Mouse (Mus musculus) heart, embryonic 14.5 days (tissue): Measurements from ENCODE around the gene Rasal2. TPM values are rescaled to one million over a fixed set of nuclear protein-coding genes. Genes with fewer than 3 reads are reported as not detected.

Experiments used
- ATAC-seq: fragments of 200-750 bp; cut with Nextera tagmentation; 2 replicates; pipeline ENCODE4 v1.8.0; 2017; ENCODE audit warnings: low read depth, moderate TSS enrichment; ENCODE audit not compliant: insufficient number of reproducible peaks, insufficient read depth, low FRiP score
- H3K27ac ChIP-seq, 2 experiments: fragments of 200-500 bp in 1 of 2; fragments of 300-500 bp in 1 of 2; sonication (generic) in 1 of 2; replicated peaks in 1 of 2; 2 replicates each; pipeline ENCODE4 v1.5.1; 2012 to 2014; ENCODE audit warnings: low read depth in 2 of 2, low read length in 2 of 2, control low read depth in 1 of 2, mild to moderate bottlenecking in 1 of 2, mixed read lengths in 1 of 2; ENCODE audit not compliant: control insufficient read depth in 1 of 2, insufficient read depth in 1 of 2
- H3K27me3 ChIP-seq: fragments of 300-500 bp; sonication (generic); 2 replicates; pipeline ENCODE4 v1.6.1; 2014; ENCODE audit warnings: mild to moderate bottlenecking, low read length, control low read depth; ENCODE audit not compliant: control insufficient read depth, insufficient read depth
- H3K36me3 ChIP-seq: fragments of 300-500 bp; sonication (generic); 2 replicates; pipeline ENCODE4 v1.6.1; 2014; ENCODE audit warnings: mild to moderate bottlenecking, control low read depth, low read length, mixed read lengths; ENCODE audit not compliant: control insufficient read depth, insufficient read depth
- H3K4me1 ChIP-seq, 2 experiments: fragments of 200-500 bp in 1 of 2; fragments of 300-500 bp in 1 of 2; sonication (generic) in 1 of 2; 2 replicates each; pipeline ENCODE4 v1.6.1; 2012 to 2014; ENCODE audit warnings: low read length in 2 of 2, control low read depth in 1 of 2, mixed read lengths in 1 of 2; ENCODE audit not compliant: control insufficient read depth in 2 of 2, insufficient read depth in 2 of 2
- H3K4me2 ChIP-seq: fragments of 300-500 bp; sonication (generic); 2 replicates; pipeline ENCODE4 v1.6.1; 2014; ENCODE audit warnings: mild to moderate bottlenecking, low read length
- H3K4me3 ChIP-seq, 2 experiments: fragments of 200-500 bp in 1 of 2; fragments of 300-500 bp in 1 of 2; sonication (generic) in 1 of 2; 2 replicates each; pipeline ENCODE4 v1.5.1; 2012 to 2014; ENCODE audit warnings: low read length in 2 of 2, mild to moderate bottlenecking in 2 of 2, control low read depth in 1 of 2, low read depth in 1 of 2, moderate library complexity in 1 of 2; ENCODE audit not compliant: control insufficient read depth in 1 of 2, insufficient read depth in 1 of 2
- H3K9ac ChIP-seq: fragments of 300-500 bp; sonication (generic); 2 replicates; pipeline ENCODE4 v1.6.1; 2014; ENCODE audit warnings: mild to moderate bottlenecking, low read length
- H3K9me3 ChIP-seq: fragments of 300-500 bp; sonication (generic); 2 replicates; pipeline ENCODE4 v1.6.1; 2016; ENCODE audit warnings: low read length, control low read depth; ENCODE audit not compliant: control insufficient read depth
- WGBS: fragments of 180-500 bp; shearing (Covaris S2); extraction: QIAGEN DNeasy Blood & Tissue Kit; methylation state at CpG from one replicate; pipeline ENCODE4 v1.1.7; 2014; 5-methylcytosine and 5-hydroxymethylcytosine counted together
- polyA plus RNA-seq: library from polyadenylated mRNA; unstranded; fragments of >200 nt; fragmentation: Nextera tagmentation; extraction: Ambion mirVana; gene quantifications from 2 replicates; pipeline ENCODE4 v1.2.1, GENCODE M21; 2014

Gene Rasal2
- polyA plus RNA-seq, 1 experiment from 2014 or later, result 24.8 TPM

GRCm38 (mm10) chr1:157178988-157179764, 233.2 kb downstream of the Rasal2 start:
- 25% methylated on average over 9 of the region's 9 CpGs for WGBS
- Histone ChIP-seq H3K4me3 (peak overlapping the region; percentile 13 to 23; a peak in 3 of 4 replicates), H3K27me3 (no peaks in the 10 kb centered on the region), H3K36me3 (peaks cover 8% of the 10 kb centered on the region), H3K27ac (peak overlapping the region; percentile 78 to 83), H3K4me1 (peaks cover 5 to 31% of the 10 kb centered on the region in 2 experiments), H3K9ac (peak overlapping the region; percentile 46), H3K9me3 (no peaks in the 10 kb centered on the region), H3K4me2 (peak overlapping the region; percentile 52)
- ATAC-seq, result no peak

- Histone ChIP-seq H3K27ac (no peak overlapping the region), H3K4me1 (no peaks in the 10 kb centered on the region), H3K27me3 (no peaks in the 10 kb centered on the region), H3K9me3 (no peaks in the 10 kb centered on the region), H3K4me3 (no peak overlapping the region), H3K9ac (no peak overlapping the region), H3K4me2 (no peak overlapping the region), H3K36me3 (peaks cover 13% of the 10 kb centered on the region)
- no peak for ATAC-seq
- WGBS, result 89% methylated on average over 8 of the region's 8 CpGs
Measured at GRCm38 (mm10) chr1:157169292-157169691, 243.1 kb downstream of the Rasal2 start.

GRCm38 (mm10) chr1:157168891-157169290, 243.5 kb downstream of the Rasal2 start:
- Histone ChIP-seq H3K4me2 (no peak overlapping the region), H3K36me3 (peaks cover 17% of the 10 kb centered on the region), H3K27ac (no peak overlapping the region), H3K4me3 (no peak overlapping the region), H3K9ac (no peak overlapping the region), H3K9me3 (no peaks in the 10 kb centered on the region), H3K4me1 (no peaks in the 10 kb centered on the region), H3K27me3 (no peaks in the 10 kb centered on the region)
- WGBS, result 85% methylated on average over 7 of the region's 7 CpGs
- no peak for ATAC-seq

- no peak overlapping the region for H3K27ac ChIP-seq
- 0 out of 4 replicates have a peak, but pooled peaks cover 0 to 2% of the 10 kb centered on the region in 2 experiments for H3K4me1 ChIP-seq
- H3K4me3 ChIP-seq, result no peak overlapping the region
- no peaks in the 10 kb centered on the region for H3K9me3 ChIP-seq
- no peak for ATAC-seq
- no peaks in the 10 kb centered on the region for H3K27me3 ChIP-seq
- H3K9ac ChIP-seq, result no peak overlapping the region
- H3K4me2 ChIP-seq, result no peak overlapping the region
- H3K36me3 ChIP-seq, result peaks cover 28% of the 10 kb centered on the region
Measured at GRCm38 (mm10) chr1:157153781-157154180, 258.6 kb downstream of the Rasal2 start.

GRCm38 (mm10) chr1:157150107-157150506, 262.3 kb downstream of the Rasal2 start:
- H3K9me3 ChIP-seq, result no peaks in the 10 kb centered on the region
- H3K4me1 ChIP-seq, result 0 out of 4 replicates have a peak, but pooled peaks cover 0 to 2% of the 10 kb centered on the region in 2 experiments
- WGBS, result 88% methylated on average over 1 of the region's 1 CpGs
- H3K36me3 ChIP-seq, result peaks cover 35% of the 10 kb centered on the region
- no peak overlapping the region for H3K4me2 ChIP-seq
- ATAC-seq, result no peak
- H3K27ac ChIP-seq, result no peak overlapping the region
- no peak overlapping the region for H3K4me3 ChIP-seq
- H3K9ac ChIP-seq, result no peak overlapping the region
- no peaks in the 10 kb centered on the region for H3K27me3 ChIP-seq

GRCm38 (mm10) chr1:157144621-157145020, 267.8 kb downstream of the Rasal2 start:
- Histone ChIP-seq H3K27ac (no peak overlapping the region), H3K36me3 (peaks cover 41% of the 10 kb centered on the region), H3K4me2 (no peak overlapping the region), H3K9me3 (no peaks in the 10 kb centered on the region), H3K4me3 (no peak overlapping the region), H3K4me1 (peaks cover 6 to 14% of the 10 kb centered on the region in 2 experiments), H3K27me3 (no peaks in the 10 kb centered on the region), H3K9ac (no peak overlapping the region)
- 90% methylated on average over 3 of the region's 3 CpGs for WGBS
- no peak for ATAC-seq

- Histone ChIP-seq H3K4me3 (no peak overlapping the region), H3K27me3 (no peaks in the 10 kb centered on the region), H3K4me1 (peaks cover 9 to 14% of the 10 kb centered on the region in 2 experiments), H3K27ac (peak overlapping the region; percentile 72 to 80), H3K9ac (0 out of 2 replicates have a peak overlapping the region, but pooled peaks have one; percentile 31), H3K36me3 (peaks cover 33% of the 10 kb centered on the region), H3K4me2 (0 out of 2 replicates have a peak overlapping the region, but pooled peaks have one; percentile 5), H3K9me3 (no peaks in the 10 kb centered on the region)
- 12% methylated on average over 7 of the region's 7 CpGs for WGBS
- ATAC-seq, result no peak; the same call in 1 of the 2 replicates
Measured at GRCm38 (mm10) chr1:157143326-157143932, 269.0 kb downstream of the Rasal2 start.
